Mouse (Mus musculus) forebrain, embryonic 11.5 days (tissue): Measurements from ENCODE around the gene Gm11639. TPM values are rescaled to one million over a fixed set of nuclear protein-coding genes. Genes with fewer than 3 reads are reported as not detected.
"Not testable (repeated sequence)": the region's sequence is repeated elsewhere in the genome, so short reads cannot be mapped to it uniquely, and the experiment has no call there.

Experiments
- ATAC-seq: fragments of 200-750 bp; cut with Nextera tagmentation; replicated peaks from 2 replicates; pipeline ENCODE4 v1.8.0; 2017; ENCODE audit warnings: moderate TSS enrichment; ENCODE audit not compliant: low FRiP score
- DNase-seq: peaks from one replicate; pipeline ENCODE4 v3.0.0-alpha.2; 2017; ENCODE audit warnings: low spot score
- H3K27ac ChIP-seq: fragments of 300-500 bp; sonication (generic); 2 replicates; pipeline ENCODE4 v1.5.1; 2014; ENCODE audit warnings: low read depth, low read length
- H3K27me3 ChIP-seq: fragments of 300-500 bp; sonication (generic); 2 replicates; pipeline ENCODE4 v1.6.1; 2014; ENCODE audit warnings: mild to moderate bottlenecking, low read length, mixed read lengths; ENCODE audit not compliant: control insufficient read depth, insufficient read depth
- H3K36me3 ChIP-seq: fragments of 300-500 bp; sonication (generic); 2 replicates; pipeline ENCODE4 v1.6.1; 2014; ENCODE audit warnings: mild to moderate bottlenecking, low read length, moderate library complexity, mixed read lengths; ENCODE audit not compliant: control insufficient read depth, insufficient read depth
- H3K4me1 ChIP-seq: fragments of 300-500 bp; sonication (generic); replicated peaks from 2 replicates; pipeline ENCODE4 v1.6.1; 2014; ENCODE audit warnings: low read length, mixed read lengths; ENCODE audit not compliant: control insufficient read depth, insufficient read depth
- H3K4me2 ChIP-seq: fragments of 300-500 bp; sonication (generic); 2 replicates; pipeline ENCODE4 v1.6.1; 2014; ENCODE audit warnings: low read depth, mild to moderate bottlenecking, low read length, moderate library complexity, mixed read lengths; ENCODE audit not compliant: severe bottlenecking
- H3K4me3 ChIP-seq: fragments of 300-500 bp; sonication (generic); 2 replicates; pipeline ENCODE4 v1.5.1; 2014; ENCODE audit warnings: low read depth, low read length
- H3K9ac ChIP-seq: fragments of 300-500 bp; sonication (generic); 2 replicates; pipeline ENCODE4 v1.6.1; 2014; ENCODE audit warnings: low read length
- H3K9me3 ChIP-seq: fragments of 300-500 bp; sonication (generic); 2 replicates; pipeline ENCODE4 v1.6.1; 2016; ENCODE audit warnings: low read length, mixed read lengths; ENCODE audit not compliant: control insufficient read depth
- WGBS: fragments of 180-500 bp; shearing (Covaris S2); extraction: QIAGEN DNeasy Blood & Tissue Kit; methylation state at CpG from one replicate; pipeline ENCODE4 v1.1.7; 2014; 5-methylcytosine and 5-hydroxymethylcytosine counted together
- polyA plus RNA-seq: library from polyadenylated mRNA; unstranded; fragments of >200 nt; fragmentation: Nextera tagmentation; extraction: Ambion mirVana; gene quantifications from 2 replicates; pipeline ENCODE4 v1.2.1, GENCODE M21; 2014

Gene Gm11639
- polyA plus RNA-seq, 1 experiment from 2014 or later: not detected

DNA sequence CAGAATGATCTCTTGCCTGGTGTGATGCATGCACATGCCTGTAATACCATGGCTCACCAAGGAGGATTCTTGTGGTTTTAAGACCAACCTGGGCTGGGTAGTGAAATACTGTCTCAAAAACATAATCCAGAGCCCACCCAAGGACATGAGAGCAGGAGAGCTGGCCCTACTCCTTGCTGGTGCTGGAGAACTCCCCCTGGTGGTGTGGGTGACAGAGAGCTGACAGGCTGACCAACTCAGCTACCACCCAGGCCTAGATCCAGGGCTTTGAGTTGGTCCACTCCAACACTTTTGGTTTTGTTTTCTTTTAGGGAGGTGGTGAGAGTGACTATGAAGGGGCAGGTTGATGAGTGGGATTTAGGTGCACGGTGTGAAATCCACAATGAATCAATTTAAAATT lies 349.6 kb downstream of the Gm11639 start:
- no peaks in the 10 kb centered on the region for H3K9me3 ChIP-seq
- no peak overlapping the region for H3K4me2 ChIP-seq
- H3K9ac ChIP-seq: no peak overlapping the region
- no peak for ATAC-seq
- no peak overlapping the region for H3K4me3 ChIP-seq
- H3K36me3 ChIP-seq: no peaks in the 10 kb centered on the region
- H3K27ac ChIP-seq: no peak overlapping the region
- no peak for DNase-seq
- H3K4me1 ChIP-seq: no peaks in the 10 kb centered on the region
- no peaks in the 10 kb centered on the region for H3K27me3 ChIP-seq
- WGBS: 92% methylated on average over 1 of the region's 1 CpGs

DNA sequence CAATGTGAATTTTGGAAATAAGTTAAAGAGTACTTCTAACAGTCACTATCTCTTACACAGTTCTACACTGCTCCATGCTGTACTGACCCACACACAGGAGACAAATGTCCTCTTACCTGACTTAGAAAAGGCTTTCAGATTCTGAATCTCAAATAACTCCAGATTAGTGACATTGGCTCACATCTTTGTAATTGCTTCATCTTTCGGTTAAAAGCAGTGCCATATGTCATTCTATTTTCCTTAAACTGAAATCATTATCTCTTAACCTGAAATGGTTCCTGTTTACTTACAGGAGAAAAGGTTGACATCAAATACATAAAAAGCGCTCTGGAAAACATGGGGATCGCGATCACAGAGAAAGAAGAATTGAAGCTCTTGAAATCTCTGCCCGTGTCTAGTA lies 377.8 kb downstream of the Gm11639 start, which contains the start of gene Efcab3:
Efcab3 (plus strand) TSS at position 301 of the 400 bp plus-strand sequence.
- no peaks in the 10 kb centered on the region for H3K36me3 ChIP-seq
- WGBS: 92% methylated on average over 5 of the region's 5 CpGs
- no peaks in the 10 kb centered on the region for H3K27me3 ChIP-seq
- H3K4me3 ChIP-seq: no peak within 1 kb of the TSS
- no peak within 1 kb of the TSS for H3K9ac ChIP-seq
- no peak within 1 kb of the TSS for H3K4me2 ChIP-seq
- H3K4me1 ChIP-seq: no peaks in the 10 kb centered on the region
- DNase-seq (no peak), ATAC-seq (no peak)
- no peak within 1 kb of the TSS for H3K27ac ChIP-seq
- no peaks in the 10 kb centered on the region for H3K9me3 ChIP-seq

- WGBS: 82% methylated on average over 22 of the region's 22 CpGs
- H3K4me2 ChIP-seq, H3K27me3 ChIP-seq, H3K9ac ChIP-seq, H3K9me3 ChIP-seq, H3K27ac ChIP-seq, DNase-seq, ATAC-seq, H3K4me3 ChIP-seq, H3K36me3 ChIP-seq, H3K4me1 ChIP-seq: not testable (repeated sequence)
These were observed 426.9 kb downstream of the Gm11639 start for GRCm38 (mm10) chr11:105112448-105112847.

DNA sequence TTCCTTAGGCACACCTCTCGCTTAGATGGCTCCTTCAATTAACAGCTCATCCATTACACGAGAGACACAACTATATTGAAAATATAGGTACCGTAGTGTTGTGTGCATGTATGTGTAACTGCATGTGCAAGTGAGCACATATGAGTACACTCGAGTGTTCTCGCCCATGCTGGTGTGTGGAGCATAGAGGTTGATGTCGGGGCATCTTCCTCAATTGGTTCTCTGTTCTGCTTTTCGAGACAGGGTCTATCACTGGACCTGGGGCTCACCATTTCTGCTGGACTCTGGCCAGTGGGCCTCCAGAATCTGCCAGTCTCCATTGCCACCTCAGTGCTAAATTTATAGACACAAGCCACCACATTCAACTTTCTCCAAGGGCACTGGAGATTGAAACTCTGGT lies 432.3 kb downstream of the Gm11639 start:
- 93% methylated on average over 7 of the region's 7 CpGs for WGBS
- no peak for DNase-seq

DNA sequence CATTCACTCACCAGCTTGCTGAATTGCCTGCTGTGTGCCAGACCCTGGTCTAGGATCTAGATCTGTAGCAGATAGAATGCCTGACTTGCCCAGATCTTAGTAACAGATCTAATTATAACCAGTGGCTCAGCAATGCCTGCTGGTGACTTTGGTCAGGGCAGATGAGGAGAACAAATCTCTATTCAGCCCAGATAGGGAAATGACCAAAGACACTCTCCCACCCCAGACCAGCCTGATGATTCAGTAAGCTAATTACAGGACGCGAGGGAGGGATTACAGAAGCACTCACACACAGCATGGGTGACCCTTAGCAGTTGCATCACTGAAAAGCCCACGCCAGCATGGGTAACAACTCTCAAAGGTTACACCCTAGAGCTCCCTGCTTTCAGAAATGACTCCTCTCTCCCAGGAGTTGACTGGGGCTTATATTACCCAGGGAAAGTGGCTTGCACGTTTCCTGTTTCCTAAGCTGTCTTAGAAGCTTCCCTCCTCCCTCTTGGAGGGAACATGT lies 435.1 kb downstream of the Gm11639 start:
- DNase-seq: no peak
- H3K9ac ChIP-seq: no peak overlapping the region
- WGBS: 35% methylated on average over 4 of the region's 4 CpGs
- H3K4me1 ChIP-seq: no peaks in the 10 kb centered on the region
- no peak for ATAC-seq
- H3K4me3 ChIP-seq: no peak overlapping the region
- H3K36me3 ChIP-seq: no peaks in the 10 kb centered on the region
- H3K4me2 ChIP-seq: no peak overlapping the region
- no peak overlapping the region for H3K27ac ChIP-seq
- H3K27me3 ChIP-seq: no peaks in the 10 kb centered on the region
- H3K9me3 ChIP-seq: no peaks in the 10 kb centered on the region

More for the DNA sequence above, 432.3 kb downstream of the Gm11639 start:
- no peak overlapping the region for H3K4me3 ChIP-seq
- no peak for ATAC-seq
- no peaks in the 10 kb centered on the region for H3K36me3 ChIP-seq
- H3K27me3 ChIP-seq: no peaks in the 10 kb centered on the region
- H3K9me3 ChIP-seq: no peaks in the 10 kb centered on the region
- no peak overlapping the region for H3K27ac ChIP-seq
- H3K9ac ChIP-seq: no peak overlapping the region
- H3K4me1 ChIP-seq: no peaks in the 10 kb centered on the region
- H3K4me2 ChIP-seq: no peak overlapping the region

DNA sequence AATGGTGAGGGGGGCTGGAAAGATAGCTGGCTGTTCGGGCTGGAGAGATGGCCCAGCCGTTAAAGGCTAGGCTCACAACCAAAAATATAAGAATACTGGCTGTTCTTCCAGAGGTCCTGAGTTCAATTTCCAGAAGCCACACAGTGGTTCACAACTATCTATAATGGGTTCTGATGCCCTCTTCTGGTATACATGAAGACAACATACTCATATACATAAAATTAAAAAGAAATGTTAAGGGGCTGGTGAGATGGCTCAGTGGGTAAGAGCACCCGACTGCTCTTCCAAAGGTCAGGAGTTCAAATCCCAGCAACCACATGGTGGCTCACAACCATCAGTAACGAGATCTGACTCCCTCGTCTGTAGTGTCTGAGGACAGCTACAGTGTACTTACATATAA lies 436.3 kb downstream of the Gm11639 start:
- H3K36me3 ChIP-seq, H3K27ac ChIP-seq, ATAC-seq, H3K4me2 ChIP-seq, DNase-seq, H3K27me3 ChIP-seq, H3K4me1 ChIP-seq, H3K4me3 ChIP-seq, H3K9ac ChIP-seq, H3K9me3 ChIP-seq: not testable (repeated sequence)
- WGBS: 67% methylated on average over 5 of the region's 5 CpGs

DNA sequence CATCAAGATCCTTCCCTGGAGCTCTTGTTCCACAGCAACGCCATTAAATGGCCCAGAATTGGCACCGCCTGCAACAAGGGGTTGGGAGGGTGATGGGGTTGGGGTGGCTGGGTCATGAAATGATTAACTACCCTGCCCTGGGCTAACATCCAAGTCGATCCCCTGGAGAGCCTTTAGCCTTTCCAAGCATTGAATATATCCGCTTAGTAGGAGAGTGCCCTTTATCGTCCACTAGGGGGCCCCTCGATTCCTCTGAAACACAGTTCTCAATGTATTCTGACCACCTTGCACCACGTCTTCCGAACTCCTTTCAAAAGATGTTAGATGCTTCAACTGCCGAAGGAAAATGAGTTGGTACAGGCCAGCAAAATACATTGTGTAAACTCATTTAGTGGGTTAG lies 438.5 kb downstream of the Gm11639 start:
- Histone ChIP-seq H3K4me3 (no peak overlapping the region), H3K9ac (no peak overlapping the region), H3K27me3 (no peaks in the 10 kb centered on the region), H3K36me3 (no peaks in the 10 kb centered on the region), H3K9me3 (no peaks in the 10 kb centered on the region), H3K4me2 (no peak overlapping the region), H3K27ac (no peak overlapping the region), H3K4me1 (peaks cover 9% of the 10 kb centered on the region)
- ATAC-seq (no peak; the same call in 1 of the 2 replicates), DNase-seq (peak; percentile 46)
- WGBS: 7% methylated on average over 9 of the region's 9 CpGs

DNA sequence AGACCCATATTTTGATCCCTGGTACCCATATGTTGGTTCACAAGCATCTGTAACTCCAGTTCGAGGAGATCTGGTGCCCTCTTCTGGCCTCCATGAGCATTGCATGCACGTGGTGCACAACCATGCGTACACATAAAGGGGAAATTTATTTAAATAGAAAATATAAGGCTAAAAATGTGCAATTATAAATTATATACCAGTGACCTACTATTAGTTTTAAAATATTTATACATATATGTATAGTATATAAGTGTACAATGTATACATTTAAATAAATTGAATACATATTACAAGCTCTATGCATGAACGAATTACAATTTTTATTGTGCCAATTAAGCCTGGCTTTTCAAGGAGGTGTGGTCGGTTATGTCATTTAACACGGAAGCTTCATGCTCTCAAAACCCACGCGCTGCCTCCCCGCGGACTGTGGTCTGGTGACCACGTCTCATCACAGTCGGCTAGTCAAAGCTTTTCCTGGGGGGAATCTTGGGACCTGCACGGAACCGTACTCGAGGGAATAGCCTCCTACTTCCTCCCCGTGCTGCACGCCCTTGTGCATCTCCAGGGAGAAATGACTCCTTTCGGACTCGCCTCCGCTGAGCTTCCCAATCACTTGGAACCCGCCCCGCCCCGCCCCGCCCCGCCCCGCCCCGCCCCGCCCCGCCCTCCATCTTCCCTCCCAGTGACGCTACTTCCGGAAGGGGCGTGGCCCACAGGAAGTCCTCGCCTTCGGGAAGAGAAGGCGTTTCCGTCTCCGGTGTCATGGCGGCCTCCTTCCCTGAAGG lies 440.4 kb downstream of the Gm11639 start, which contains the start of gene Mettl2:
Mettl2 (plus strand) TSS at position 691 of the 785 bp plus-strand sequence.
- Histone ChIP-seq H3K9me3 (no peaks in the 10 kb centered on the region), H3K4me2 (peak within 1 kb of the TSS; percentile 79), H3K27me3 (no peaks in the 10 kb centered on the region), H3K4me1 (peaks cover 9% of the 10 kb centered on the region), H3K9ac (peak within 1 kb of the TSS; percentile 66), H3K27ac (no peak within 1 kb of the TSS), H3K36me3 (no peaks in the 10 kb centered on the region), H3K4me3 (peak within 1 kb of the TSS; percentile 98)
- DNase-seq (peak; percentile 92), ATAC-seq (peak; percentile 91)
- WGBS: 1% methylated on average over 35 of the region's 38 CpGs
